Mouse (Mus musculus) layer of hippocampus, postnatal 36 days (tissue): ENCODE measurements around the gene Zyg11b. TPM values are rescaled to one million over a fixed set of nuclear protein-coding genes. Genes with fewer than 3 reads are reported as not detected.

ENCODE experiments used
- DNase-seq, 2 experiments: peaks; one replicate each; pipeline ENCODE4 v3.0.0; 2022
- total RNA-seq, 2 experiments: library from RNA; stranded (reverse); gene quantifications; 2 replicates each; pipeline ENCODE4 v1.2.3; 2021

Zyg11b gene
- total RNA-seq, 2 experiments from 2014 or later = 101 to 110 TPM

DNA sequence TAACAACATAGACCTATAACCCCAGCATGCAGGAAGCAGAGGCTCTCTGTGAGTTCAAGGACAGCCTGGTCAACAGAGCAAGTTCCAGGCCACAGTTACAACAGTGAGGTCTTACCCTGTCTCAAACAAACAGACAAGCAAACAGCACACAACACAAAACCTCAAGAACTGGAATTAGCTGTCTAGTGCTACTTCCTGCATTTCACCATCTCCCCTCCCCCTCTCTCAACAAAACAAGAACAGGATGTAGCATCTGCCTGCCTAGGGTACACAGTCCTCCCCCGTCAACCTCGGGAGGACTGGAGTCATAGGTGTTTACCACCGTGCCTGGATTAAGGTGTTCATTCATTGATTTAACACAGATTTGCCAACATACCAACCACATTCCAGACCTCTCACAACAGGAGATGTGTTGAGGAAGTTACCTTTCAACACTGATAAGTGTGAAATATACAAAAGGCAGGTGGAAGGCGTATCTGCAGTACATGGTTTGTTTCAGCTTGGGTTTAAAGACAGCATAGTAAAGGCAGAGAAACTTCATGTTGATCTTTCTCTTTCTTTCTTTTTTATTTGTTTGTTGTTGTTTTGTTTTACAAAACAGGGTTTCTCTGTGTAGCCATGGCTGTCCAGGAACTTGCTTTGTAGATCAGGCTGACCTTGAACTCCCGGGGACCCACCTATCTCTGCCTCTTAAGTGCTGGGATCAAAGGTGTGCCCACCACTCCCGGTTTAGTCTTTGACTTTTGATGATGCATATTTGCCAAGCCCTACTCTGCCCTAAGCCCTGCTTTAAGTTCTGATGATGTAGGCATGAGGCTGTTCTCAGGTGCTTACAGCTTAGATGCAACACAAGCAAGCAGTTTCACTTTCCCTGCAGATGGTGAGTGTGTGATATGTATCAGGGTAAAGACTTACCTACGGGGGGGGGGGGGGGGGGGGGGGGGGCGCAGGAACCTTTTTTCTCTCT is 18.0 kb upstream of the Zyg11b start:
- DNase-seq = no peak

DNA sequence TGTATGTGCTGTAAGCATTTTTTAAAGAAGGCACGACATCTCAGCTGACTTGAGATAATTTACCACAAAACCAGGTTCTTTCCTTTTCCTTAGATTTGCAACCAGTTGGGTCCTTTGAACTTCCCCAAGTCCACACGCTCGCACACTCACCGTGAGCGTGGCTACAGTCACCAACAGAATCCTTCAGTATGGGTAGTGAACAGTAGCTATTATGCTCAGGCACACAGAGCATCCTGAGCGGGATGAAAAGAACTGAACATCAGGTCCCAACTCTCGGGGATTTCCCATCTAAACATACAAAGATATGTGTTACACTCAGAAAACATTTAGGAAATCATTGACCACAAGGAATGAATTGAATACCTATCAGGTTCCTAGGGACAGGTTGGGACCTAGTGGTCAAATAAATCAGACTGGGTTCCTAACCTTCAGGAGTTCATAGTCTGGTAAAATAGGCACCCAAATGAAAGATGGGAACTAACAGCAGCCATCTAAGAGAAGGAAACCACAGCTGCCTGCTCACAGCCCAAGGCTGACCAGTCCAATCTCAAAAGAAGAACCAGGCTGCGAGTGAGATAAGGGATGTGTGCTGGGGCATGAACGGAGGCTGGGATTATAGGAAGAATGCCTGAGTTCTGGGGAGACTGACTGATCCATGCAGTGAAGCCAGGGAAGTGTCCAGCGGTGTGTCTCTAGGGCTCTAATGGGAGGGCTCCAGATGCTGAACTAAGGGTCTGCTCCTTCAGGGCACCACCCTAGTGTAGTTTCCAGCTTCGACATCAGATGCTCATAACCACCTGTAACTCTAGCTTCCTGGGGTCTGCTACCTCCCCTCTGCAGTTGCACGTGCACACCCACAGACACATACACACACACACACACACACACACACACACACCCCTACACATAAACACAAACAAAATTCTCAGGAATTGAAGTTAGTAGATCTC is 17.0 kb upstream of the Zyg11b start:
- no peak for DNase-seq

DNA sequence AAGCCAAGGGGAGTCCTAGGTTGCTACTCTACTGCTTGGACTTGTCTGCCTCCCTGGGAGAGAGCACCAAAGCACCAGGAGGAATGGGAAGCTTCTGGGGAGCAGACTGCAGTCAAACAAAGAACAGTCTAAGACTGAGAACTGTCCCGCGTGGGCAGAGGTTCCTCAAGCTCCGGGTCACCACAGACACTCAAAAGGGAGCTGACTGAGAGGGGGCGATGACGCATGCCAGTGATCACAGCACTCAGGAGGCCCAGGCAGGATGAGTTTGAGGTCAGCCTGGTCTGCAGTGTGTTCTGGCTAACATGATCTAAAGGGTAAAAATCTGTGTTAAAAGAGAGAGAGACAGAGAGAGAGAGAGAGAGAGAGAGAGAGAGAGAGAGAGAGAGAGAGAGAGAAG is 13.1 kb upstream of the Zyg11b start:
- DNase-seq = no peak

DNA sequence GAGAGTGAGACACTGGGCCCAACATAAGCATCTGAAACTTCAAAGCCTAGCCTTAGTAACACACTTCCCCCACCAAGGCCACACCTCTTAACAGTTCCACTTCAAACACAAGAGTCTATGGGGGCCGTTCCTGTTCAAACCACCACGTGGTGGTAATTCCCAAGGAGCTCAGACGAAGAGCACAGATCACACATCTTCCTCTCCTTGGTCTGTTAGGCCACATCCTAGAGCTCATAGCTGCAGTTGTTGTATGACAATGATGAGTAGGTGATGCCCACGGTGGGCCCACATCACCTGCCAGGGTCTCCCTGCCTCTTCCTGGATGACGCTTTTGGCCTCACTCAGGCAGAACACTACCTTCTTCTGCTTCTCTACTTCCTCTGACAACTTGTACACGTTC is 9.8 kb upstream of the Zyg11b start:
- no peak for DNase-seq

DNA sequence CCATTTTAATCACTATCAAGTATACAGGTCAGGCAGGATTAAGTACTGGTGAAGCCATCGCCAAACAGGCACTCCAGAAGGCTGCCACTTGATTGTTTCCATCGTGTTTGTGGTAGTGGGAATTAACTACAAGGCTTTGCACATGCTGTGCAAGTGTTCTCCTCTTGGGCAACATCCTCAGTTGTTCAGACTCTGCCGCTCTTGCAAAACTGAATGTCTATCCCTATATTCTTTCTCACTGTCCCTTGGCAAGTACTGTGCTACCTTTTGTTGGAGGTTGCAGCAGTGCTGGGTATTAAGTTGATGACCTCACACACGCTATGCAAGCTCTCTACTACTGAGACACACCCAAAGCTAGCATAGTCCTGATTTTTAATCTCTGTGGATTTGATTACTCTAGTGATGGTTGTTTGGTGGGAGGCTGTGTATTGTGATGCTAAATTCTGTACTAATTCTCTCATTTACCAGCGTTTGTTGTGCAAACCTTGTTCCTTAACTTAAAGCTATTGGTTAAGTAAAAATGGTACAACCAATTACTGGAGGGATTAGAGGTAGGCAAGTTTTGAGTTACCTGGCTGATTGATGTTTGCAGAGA is 1.5 kb upstream of the Zyg11b start:
- DNase-seq = no peak

DNA sequence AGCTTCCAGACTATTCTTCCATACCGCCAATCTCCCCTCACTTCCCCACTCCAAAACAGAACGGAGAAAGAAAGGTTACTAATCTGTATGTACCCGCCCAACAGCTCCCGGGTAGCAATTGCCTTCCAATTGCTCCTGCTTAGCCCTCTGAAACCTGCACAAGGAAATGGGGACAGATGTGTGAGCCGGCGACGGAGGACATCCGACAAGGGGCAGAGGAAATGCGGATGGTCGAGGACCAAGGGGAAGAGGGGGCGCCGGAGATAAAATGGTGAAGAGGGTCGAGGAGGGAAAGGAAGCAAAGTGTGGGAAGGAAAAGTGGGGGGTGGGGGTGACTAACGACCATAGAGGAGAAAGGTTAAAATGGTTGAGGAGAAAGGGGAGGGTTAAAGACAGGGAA is 630 bp downstream of the Zyg11b start:
- no peak for DNase-seq

DNA sequence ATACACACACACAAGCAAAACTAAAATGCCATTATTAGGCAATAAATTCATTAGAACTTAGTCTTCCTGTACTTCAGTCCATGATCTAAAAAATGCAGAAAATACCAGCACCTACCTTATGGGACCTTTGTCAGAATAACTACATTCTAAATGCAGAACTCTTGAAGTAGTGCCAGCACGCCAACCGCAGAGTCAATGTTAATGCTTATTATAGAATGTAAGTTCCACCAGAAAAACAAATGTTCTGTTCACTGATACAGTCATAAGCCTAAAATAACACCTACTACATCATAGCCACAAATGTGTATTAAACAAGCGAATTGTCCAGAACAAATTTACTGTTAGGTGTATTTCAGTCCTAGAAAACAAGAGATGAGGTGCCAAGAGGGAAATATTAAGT is 23.9 kb downstream of the Zyg11b start:
- DNase-seq = no peak

DNA sequence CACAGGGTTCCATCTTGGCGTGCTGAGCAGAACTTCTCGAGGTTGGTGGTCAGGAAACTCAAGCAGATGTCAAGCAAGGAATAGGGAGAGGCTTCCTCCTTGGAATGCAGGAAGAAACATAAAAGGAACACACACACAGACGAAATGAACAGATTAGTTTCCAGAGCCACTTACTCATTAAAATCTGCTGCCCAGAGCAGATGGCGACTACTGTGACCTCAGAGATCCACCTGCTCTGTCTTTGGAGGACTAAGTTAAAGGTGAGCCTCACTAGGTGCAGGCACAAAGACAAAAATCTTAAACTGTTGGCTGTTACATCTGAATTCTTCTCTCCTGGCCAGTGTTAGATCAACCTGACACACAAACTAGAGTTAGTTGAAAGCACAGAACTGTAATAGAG is 28.6 kb downstream of the Zyg11b start:
- no peak for DNase-seq

DNA sequence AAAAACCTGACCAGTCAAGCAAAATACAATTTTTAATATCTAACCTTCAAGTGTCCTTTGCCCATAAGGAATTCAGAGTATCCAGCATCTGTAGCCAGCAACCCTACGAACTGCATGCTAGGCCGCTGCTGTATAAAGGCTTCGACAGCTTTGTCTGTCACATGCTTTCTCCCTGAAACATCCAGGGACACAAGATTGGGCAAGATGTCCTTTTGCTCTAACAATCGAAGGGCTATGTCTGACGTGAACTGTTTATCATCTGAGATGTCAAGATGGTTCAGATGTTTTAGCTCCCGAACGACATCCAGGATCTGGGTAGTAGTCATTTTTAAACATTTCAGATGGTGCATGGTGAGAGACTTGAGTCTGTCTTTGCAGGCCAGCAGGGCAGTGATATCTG is 35.1 kb downstream of the Zyg11b start:
- no peak for DNase-seq

DNA sequence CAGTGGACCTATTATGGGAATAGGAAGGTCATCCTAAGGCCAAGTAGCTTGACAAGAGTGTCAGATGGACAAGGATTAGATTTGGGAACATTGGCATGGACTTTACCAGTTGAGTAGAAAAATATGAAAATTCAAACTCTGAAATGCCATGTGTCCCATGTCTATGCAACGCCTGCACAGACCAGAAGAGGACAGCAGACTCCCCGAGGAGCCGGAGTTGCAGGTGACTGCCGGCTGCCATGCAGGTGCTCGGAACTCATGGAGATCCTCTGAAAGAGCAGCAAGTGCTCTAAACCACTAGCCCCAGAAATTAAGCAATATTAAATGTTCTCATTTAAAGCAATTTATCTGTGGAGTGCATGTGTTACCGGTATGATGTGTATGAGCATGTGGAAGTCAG is 47.6 kb downstream of the Zyg11b start:
- DNase-seq = no peak

DNA sequence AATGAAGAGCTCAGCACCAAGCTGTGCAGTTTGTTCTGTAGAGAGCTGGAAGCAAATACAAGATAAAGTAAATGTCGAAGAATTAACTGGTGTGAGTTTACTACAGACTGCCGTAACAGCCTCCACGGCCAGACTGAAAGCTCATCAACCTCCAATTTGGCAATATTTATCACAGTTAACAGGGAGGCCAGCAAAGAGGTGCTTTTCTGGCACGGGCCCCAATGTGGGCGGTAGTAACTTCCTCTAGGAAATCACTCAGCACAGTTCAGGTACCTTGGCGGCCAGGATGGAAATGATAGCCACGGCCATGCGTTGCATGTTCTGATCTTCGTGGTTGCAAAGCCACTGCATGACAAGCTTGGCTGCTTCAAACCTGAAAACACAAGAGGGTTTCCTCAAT is 50.4 kb downstream of the Zyg11b start:
- no peak for DNase-seq

DNA sequence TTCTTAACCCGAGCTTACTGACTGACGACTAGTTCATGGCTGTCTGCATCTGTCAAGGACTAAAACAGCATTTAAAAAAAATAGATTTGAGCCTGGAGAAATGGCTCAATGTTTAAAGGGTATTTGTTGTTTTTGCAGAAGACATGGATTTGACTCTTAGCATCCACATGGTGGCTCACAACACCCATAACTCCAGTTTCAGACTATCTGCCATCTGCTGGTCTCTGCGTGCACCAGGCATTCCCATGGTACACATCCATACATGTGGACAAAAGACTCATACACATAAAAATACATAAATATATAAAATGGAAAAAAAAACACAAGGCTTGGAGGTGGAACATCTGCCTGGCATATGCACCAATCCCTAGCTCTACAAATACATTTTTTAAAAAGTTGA is 51.6 kb downstream of the Zyg11b start:
- DNase-seq = no peak

DNA sequence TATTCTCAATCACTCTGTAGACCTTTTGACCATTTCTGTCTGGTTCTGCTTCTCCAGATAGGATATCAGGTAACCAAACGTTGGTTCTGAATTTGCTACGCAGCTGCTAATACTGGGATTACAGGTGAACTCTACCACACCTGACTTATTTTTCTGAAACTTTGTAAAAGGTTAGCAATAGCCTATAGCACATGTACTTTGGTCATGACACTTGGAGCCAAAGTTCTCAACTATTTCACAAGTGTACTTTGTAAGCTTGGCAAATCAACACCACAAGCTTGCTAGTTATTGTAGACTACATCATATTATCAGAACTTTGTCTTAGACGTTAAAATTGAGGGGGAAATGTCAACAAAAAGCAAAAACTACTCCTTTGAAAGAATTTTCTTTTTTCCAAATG is 67.2 kb downstream of the Zyg11b start:
- DNase-seq = no peak

DNA sequence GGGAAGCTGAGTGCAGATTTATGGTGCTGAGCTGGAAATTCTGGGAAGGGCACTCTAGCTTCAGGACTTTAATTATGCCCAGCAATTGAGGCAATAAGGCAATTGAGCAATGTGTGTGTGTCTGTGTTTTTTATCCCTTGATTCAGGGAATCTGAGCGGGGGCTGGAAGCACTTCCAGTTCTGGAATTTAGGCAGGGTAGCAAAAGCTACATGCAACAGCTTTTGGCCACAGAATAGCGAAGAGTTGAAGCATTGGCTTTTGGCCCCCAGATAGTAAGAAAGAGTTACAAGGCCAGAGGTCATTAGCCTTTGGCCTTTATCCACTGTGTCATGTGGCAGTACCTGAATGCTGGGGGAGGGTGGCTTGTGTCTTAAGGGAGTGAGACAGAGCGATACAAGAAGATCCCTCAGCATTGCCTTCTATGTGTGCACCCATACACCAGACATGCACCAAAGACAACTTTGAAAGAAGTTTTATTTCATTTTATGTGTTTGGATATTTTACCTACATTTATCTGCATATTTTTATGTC is 75.5 kb downstream of the Zyg11b start:
- no peak for DNase-seq

DNA sequence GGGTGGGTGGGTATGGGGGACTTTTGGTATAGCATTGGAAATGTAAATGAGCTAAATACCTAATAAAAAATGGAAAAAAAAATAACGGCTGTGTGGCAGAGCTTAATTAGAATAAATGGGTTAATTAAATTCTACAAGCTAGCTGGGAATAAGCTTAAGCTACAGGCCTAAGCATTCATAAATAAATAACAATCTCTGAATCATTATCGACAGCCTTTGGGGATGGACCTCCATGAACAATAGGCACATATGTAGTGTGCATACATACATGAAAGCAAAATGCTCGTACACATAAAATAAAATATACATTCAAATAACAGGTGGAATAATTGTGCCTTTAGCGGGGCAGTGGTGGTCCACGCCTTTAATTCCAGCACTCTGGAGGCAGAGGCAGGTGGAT is 78.4 kb downstream of the Zyg11b start:
- DNase-seq = no peak

DNA sequence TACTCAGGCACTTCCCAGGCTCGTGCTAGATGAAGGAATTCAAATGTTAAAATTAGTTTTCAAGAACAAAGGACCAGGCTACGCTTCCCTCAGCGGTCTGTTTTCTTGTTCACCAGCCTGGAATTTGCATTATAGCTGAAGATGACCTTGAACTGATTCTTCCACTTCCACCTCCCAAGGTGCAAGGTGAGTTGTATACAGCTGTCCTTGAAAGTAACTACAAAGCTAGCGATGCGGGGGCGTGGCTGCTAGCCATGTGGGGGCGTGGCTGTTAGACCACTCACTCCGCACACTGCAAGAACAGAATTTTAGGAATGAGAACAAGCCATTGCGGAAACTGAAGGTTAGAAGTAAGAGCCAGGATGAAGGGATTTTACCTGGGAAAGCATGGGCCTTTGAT is 81.9 kb downstream of the Zyg11b start:
- no peak for DNase-seq

DNA sequence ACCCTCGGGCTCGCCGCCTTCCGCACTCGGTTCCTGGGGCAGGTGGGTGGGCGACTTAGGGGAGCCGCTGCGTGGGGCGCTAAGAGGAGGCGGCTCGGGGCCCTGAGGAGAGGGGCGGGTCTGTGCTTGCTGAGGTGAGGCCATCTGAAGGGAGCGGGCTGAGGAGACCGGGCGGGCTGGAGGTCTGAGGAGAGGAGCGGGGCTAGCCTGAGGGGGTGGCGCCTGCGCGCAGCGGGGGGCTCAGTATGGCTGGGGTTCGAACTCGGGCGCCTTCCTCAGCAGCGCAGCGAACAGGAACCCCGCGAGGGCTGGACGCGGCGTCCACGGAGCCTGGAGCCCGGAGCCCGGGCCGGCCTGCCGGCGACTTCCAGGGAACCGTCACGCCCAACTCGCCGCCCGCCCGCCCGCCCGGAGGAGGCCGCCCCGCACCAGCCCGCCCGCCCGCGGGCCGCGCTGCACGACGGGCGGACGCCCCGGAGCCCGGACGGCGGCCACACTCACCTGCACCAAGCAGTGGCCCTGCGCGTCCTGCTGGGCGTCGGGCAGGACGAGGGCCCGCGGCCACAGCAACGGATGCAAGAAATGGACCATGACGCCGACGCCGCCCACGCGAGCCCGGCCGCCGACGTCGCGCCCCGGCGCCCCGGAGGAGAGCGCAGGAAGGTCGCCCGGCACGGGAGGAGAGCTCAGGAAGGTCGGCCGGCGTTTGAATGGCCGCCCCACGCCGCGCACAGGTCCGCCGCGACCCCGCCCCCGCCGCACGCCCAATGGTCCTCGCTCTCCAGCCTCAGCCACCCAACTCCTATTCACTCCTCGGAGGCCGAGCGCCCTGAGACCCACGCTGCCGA is 83.3 kb downstream of the Zyg11b start, which contains the start of gene Zyg11a:
Gene Zyg11a (minus strand): TSS at position 717 of the 848 bp plus-strand sequence.
- no peak for DNase-seq

DNA sequence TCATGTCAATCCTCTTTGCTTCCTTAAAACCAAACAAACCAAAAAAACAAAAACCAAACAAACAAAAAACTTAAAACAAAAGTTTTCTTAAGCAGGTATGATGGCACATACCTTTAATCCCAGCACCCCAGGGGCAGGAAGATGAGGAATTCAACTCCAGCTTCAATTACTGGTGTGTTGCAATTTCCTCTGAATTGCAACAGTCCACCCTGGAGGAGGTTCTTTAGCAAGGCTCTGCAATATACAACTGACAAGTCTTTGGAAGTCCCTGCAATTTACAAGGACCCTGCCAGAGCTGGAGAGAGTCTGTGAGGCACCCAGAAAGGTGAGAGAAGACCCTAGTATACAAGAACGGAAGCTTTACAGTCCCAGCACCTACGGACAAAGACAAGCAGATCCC is 87.9 kb downstream of the Zyg11b start:
- no peak for DNase-seq

DNA sequence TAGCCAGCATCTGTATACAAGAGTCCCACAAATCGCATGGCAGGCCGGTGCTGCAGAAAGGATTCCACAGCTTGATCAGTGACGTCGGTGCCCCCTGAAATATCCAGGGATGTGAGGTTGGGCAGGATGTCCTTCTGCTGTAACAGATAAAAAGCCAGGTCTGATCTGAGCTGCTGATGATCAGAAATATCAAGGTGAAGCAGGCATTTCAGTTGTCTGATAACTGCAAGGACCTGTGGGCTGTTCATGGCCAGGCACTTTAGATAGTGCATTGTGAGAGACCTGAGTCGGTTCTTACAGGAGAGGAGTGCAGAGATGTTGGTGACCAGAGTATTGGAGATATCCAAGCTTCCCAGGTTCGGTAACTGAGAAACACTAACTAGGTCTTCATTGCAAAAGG is 96.3 kb downstream of the Zyg11b start:
- DNase-seq = no peak

DNA sequence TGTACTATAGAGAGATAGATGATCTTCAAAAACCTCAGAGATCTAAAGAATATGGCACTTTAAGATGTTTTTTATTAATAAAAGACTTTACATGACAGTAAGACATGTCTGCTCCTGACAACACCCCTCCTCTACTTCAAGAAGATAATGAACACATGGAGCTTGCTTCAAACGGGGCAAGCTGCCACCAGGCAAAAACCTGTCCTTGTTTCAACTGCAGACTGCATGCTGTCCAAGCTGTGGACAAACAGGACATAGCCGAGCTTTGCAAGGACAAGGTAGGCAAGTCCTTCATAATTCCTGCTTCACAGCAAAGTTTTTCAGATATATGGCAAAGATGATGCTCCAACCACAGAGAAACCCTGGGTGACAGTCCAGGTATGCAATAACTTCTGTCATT is 101.7 kb downstream of the Zyg11b start:
- DNase-seq = no peak

DNA sequence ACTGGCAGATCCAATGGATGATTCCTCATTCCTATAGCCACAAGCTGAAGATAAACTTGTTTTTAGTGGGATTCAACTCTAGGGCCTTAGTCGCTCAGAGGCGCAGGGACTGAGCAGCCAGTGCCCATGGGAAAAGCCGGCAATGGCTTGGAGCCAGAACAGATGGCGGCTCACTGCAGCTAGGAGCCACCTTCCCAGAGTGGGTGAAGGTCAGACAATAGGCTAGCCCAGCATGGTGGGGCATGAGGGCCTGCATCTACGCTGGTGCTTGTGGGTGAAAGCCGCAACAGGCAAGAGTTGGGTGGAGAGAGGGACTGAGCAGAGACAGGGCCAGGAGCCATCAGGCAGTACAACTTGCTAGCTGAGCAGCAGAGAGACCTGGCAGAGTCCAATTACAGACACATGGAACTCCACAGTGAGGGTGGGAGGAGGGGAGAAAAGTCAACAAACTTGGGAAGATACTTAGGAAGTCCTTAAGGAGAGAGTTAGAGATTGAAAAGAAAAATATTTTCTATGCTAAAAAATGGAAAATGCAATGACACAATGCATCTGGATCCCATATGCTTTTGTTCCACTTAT is 104.5 kb downstream of the Zyg11b start:
- peak in 1 of 2 experiments; percentile 7 for DNase-seq
